Mouse (Mus musculus) E14TG2a.4 (cell line): ENCODE data around the gene Hes3.

Source experiments
- CTCF ChIP-seq: conservative IDR thresholded peaks from 2 replicates; pipeline ENCODE4 v1.5.1; 2014; ENCODE audit warnings: low read length
- POU5F1 ChIP-seq: IDR thresholded peaks from 2 replicates; pipeline ENCODE4 v1.6.1; 2014; ENCODE audit warnings: low read length, borderline replicate concordance

DNA sequence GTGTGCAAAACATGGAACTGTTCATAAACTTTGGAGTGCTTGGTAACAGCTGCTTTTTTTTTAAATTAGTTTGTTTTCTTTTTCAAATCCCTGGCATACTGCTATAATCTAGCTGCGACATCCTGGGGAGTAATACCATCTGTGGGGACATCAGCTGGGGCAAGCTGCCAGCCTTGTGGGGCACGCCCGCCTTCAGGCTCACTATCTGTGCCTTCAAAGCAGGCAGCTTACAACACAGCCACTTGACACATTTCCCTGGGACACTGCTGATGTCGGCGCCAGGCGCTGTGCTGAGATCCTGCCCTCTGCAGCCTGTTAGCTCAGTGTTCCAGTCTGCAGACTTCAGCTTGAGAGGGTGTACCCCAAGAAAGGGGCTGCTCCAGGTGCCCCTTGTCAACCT is 34.4 kb downstream of the Hes3 start:
- TF ChIP-seq CTCF (no peak), POU5F1 (no peak)
